Mouse (Mus musculus) CH12.LX (cell line): ENCODE results near the gene Nol10. TPM values are rescaled to one million over a fixed set of nuclear protein-coding genes. Genes with fewer than 3 reads are reported as not detected.

Experiments used
- DNase-seq: peaks from one replicate; pipeline ENCODE4 v3.0.0-alpha.2; 2013; ENCODE audit errors: extremely low read depth
- H3K27ac ChIP-seq: 2 replicates; pipeline ENCODE4 v1.5.1; 2012; ENCODE audit warnings: low read depth, mild to moderate bottlenecking, control low read depth, moderate library complexity; ENCODE audit not compliant: insufficient read depth
- H3K27me3 ChIP-seq: replicated peaks from 2 replicates; pipeline ENCODE3; 2012; ENCODE audit warnings: inconsistent platforms
- H3K36me3 ChIP-seq, 2 experiments: replicated peaks in 1 of 2; 2 replicates each; pipeline versions ENCODE3 to v1.6.1; 2012; ENCODE audit warnings: inconsistent platforms in 1 of 2, low read length in 1 of 2, mild to moderate bottlenecking in 1 of 2, mixed read lengths in 1 of 2, moderate library complexity in 1 of 2; ENCODE audit not compliant: control insufficient read depth in 1 of 2, insufficient read depth in 1 of 2
- H3K4me1 ChIP-seq, 2 experiments: 2 replicates each; pipeline ENCODE4 v1.6.1; 2012; ENCODE audit warnings: inconsistent platforms in 1 of 2, moderate library complexity in 1 of 2; ENCODE audit not compliant: insufficient read depth in 2 of 2, control insufficient read depth in 1 of 2
- H3K4me2 ChIP-seq: 2 replicates; pipeline ENCODE4 v1.6.1; 2012; ENCODE audit warnings: low read depth, mild to moderate bottlenecking, control low read depth; ENCODE audit not compliant: poor library complexity, insufficient read depth, severe bottlenecking
- H3K4me3 ChIP-seq, 3 experiments: fragments of 150-350 bp in 1 of 3; sonication (generic) in 1 of 3; replicated peaks in 1 of 3; 2 replicates each; pipeline versions ENCODE3 to v1.5.1; 2011 to 2012; ENCODE audit warnings: low read depth in 2 of 3, low read length in 2 of 3, mild to moderate bottlenecking in 2 of 3, moderate library complexity in 2 of 3, control low read depth in 1 of 3, improper control_type of control experiment in 1 of 3, inconsistent platforms in 1 of 3, mixed read lengths in 1 of 3; ENCODE audit not compliant: poor library complexity in 1 of 3
- H3K79me2 ChIP-seq: replicated peaks from 2 replicates; pipeline ENCODE4 v1.6.1; 2012; ENCODE audit warnings: mild to moderate bottlenecking, moderate library complexity; ENCODE audit not compliant: control insufficient read depth, poor library complexity, insufficient read depth, severe bottlenecking; ENCODE audit errors: extremely low read depth
- H3K9ac ChIP-seq: 2 replicates; pipeline ENCODE4 v1.6.1; 2012; ENCODE audit warnings: low read depth, mild to moderate bottlenecking, control low read depth, moderate library complexity; ENCODE audit not compliant: insufficient read depth
- H3K9me3 ChIP-seq: replicated peaks from 2 replicates; pipeline ENCODE3; 2012; ENCODE audit warnings: low read length, inconsistent platforms, mixed read lengths
- CHD2 ChIP-seq: IDR thresholded peaks from 2 replicates; pipeline ENCODE4 v1.6.1; 2011; ENCODE audit warnings: low read length, improper control_type of control experiment
- E2F4 ChIP-seq: IDR thresholded peaks from 2 replicates; pipeline ENCODE4 v1.6.1; 2011; ENCODE audit warnings: low read depth, low read length, improper control_type of control experiment; ENCODE audit not compliant: insufficient replicate concordance
- EP300 ChIP-seq: IDR thresholded peaks from 2 replicates; pipeline ENCODE4 v1.6.1; 2011; ENCODE audit warnings: low read length, improper control_type of control experiment
- JUN ChIP-seq: IDR thresholded peaks from 2 replicates; pipeline ENCODE4 v1.6.1; 2011; ENCODE audit warnings: low read depth, mild to moderate bottlenecking, low read length, improper control_type of control experiment, moderate library complexity; ENCODE audit not compliant: insufficient read depth
- JUND ChIP-seq: conservative IDR thresholded peaks from 2 replicates; pipeline ENCODE4 v1.6.1; 2011; ENCODE audit warnings: low read depth, low read length, improper control_type of control experiment
- KAT2A ChIP-seq: IDR thresholded peaks from 2 replicates; pipeline ENCODE4 v1.6.1; 2012; ENCODE audit warnings: low read length, improper control_type of control experiment, inconsistent platforms; ENCODE audit not compliant: insufficient replicate concordance
- MAFK ChIP-seq: IDR thresholded peaks from 2 replicates; pipeline ENCODE4 v1.6.1; 2011; ENCODE audit warnings: low read length, improper control_type of control experiment; ENCODE audit not compliant: insufficient replicate concordance
- MAX ChIP-seq: IDR thresholded peaks from 2 replicates; pipeline ENCODE4 v1.6.1; 2011; ENCODE audit warnings: low read length, improper control_type of control experiment
- MAZ ChIP-seq: IDR thresholded peaks from 2 replicates; pipeline ENCODE4 v1.6.1; 2012; ENCODE audit warnings: low read depth, mild to moderate bottlenecking, inconsistent platforms, low read length, improper control_type of control experiment, moderate library complexity
- MEF2A ChIP-seq: IDR thresholded peaks from 2 replicates; pipeline ENCODE4 v1.6.1; 2014; ENCODE audit warnings: low read depth, mild to moderate bottlenecking, inconsistent platforms, low read length, improper control_type of control experiment, borderline replicate concordance
- NELFE ChIP-seq: IDR thresholded peaks from 2 replicates; pipeline ENCODE4 v1.6.1; 2011; ENCODE audit warnings: low read depth, low read length, improper control_type of control experiment
- PAX5 ChIP-seq: IDR thresholded peaks from 2 replicates; pipeline ENCODE4 v1.6.1; 2012; ENCODE audit warnings: low read length, inconsistent platforms, mixed read lengths
- POLR2A ChIP-seq: IDR thresholded peaks from 2 replicates; pipeline ENCODE4 v1.6.1; 2011; ENCODE audit warnings: low read depth, mild to moderate bottlenecking, improper control_type of control experiment, low read length
- SIN3A ChIP-seq: IDR thresholded peaks from 2 replicates; pipeline ENCODE4 v1.6.1; 2012; ENCODE audit warnings: low read length, improper control_type of control experiment, inconsistent platforms
- SMC3 ChIP-seq: IDR thresholded peaks from 2 replicates; pipeline ENCODE4 v1.6.1; 2011; ENCODE audit warnings: low read depth, low read length, improper control_type of control experiment
- TBP ChIP-seq: conservative IDR thresholded peaks from 2 replicates; pipeline ENCODE4 v1.6.1; 2011; ENCODE audit warnings: low read depth, low read length, improper control_type of control experiment
- ZC3H11A ChIP-seq: IDR thresholded peaks from 2 replicates; pipeline ENCODE4 v1.6.1; 2012; ENCODE audit warnings: low read depth, mild to moderate bottlenecking, inconsistent platforms, low read length, improper control_type of control experiment
- ZKSCAN1 ChIP-seq: IDR thresholded peaks from 2 replicates; pipeline ENCODE4 v1.6.1; 2012; ENCODE audit warnings: low read depth, inconsistent platforms, low read length, improper control_type of control experiment, borderline replicate concordance
- ZNF384 ChIP-seq: IDR thresholded peaks from 2 replicates; pipeline ENCODE4 v1.6.1; 2012; ENCODE audit warnings: low read depth, low read length, improper control_type of control experiment, inconsistent platforms
- dilution Hi-C: fragments of 300-500 bp; cut with MboI; formaldehyde crosslinking; loops from 2 replicates; pipeline ENCODE4 v1.14.3; 2020; ENCODE audit warnings: low sequenced_read_pairs; ENCODE audit not compliant: extremely low pct_unique_long_range_greater_than_20kb, extremely low pct_ligation_motif_present
- in situ Hi-C: fragments of 300-500 bp; cut with MboI; formaldehyde crosslinking; loops from 3 replicates; pipeline ENCODE4 v1.14.3; 2019; ENCODE audit warnings: low sequenced_read_pairs, low pct_ligation_motif_present, low pct_unique_long_range_greater_than_20kb, mixed read lengths
- polyA plus RNA-seq: library from polyadenylated mRNA; unstranded; fragments of >175 nt; gene quantifications from 2 replicates; pipeline ENCODE4 v1.2.1, GENCODE M21; 2012; ENCODE audit warnings: low read depth; ENCODE audit not compliant: insufficient read length
- total RNA-seq, 2 experiments: library from RNA; depleted of rRNA; stranded (reverse); fragments of 300-350 nt in 1 of 2; fragments of >200 nt in 1 of 2; gene quantifications; 2 replicates each; pipeline ENCODE4 v1.2.3; 2012 to 2014

Gene Nol10
- total and polyA plus RNA-seq, 3 experiments, result 10.9 to 65.8 (median 14.5) TPM

- dilution Hi-C loops, result no loop called here
- peaks cover 12% of the 10 kb centered on the region for H3K27me3 ChIP-seq
- H3K4me2 ChIP-seq, result no peak overlapping the region
- H3K4me3 ChIP-seq, result no peak overlapping the region
- no peak overlapping the region for H3K9ac ChIP-seq
- H3K36me3 ChIP-seq, result no peaks in the 10 kb centered on the region
- no peaks in the 10 kb centered on the region for H3K9me3 ChIP-seq
- H3K27ac ChIP-seq, result no peak overlapping the region
- H3K4me1 ChIP-seq, result no peaks in the 10 kb centered on the region
- in situ Hi-C loops, result no loop called here
- no peak for DNase-seq
- no peak for TF ChIP-seq KAT2A
- no peak for TF ChIP-seq JUN
- TF ChIP-seq ZKSCAN1, result no peak
- TF ChIP-seq MAZ, result no peak
- TF ChIP-seq EP300, result no peak
- no peak for TF ChIP-seq POLR2A
- TF ChIP-seq ZC3H11A, result no peak
- no peak for TF ChIP-seq CHD2
- TF ChIP-seq SIN3A, result no peak
- no peak for TF ChIP-seq MAFK
- no peak for TF ChIP-seq PAX5
- no peak for TF ChIP-seq JUND
- no peak for TF ChIP-seq SMC3
- no peak for TF ChIP-seq ZNF384
- no peaks in the 10 kb centered on the region for H3K79me2 ChIP-seq
Observed at GRCm38 (mm10) chr12:17333459-17333858, 14.8 kb upstream of the Nol10 start.

GRCm38 (mm10) chr12:17338338-17338737 is 9.9 kb upstream of the Nol10 start:
- H3K4me1 ChIP-seq, result no peaks in the 10 kb centered on the region
- TF ChIP-seq E2F4, result no peak
- no peak for TF ChIP-seq PAX5
- TF ChIP-seq JUND, result no peak
- no peak for TF ChIP-seq NELFE
- TF ChIP-seq TBP, result no peak
- TF ChIP-seq MAX, result no peak
- TF ChIP-seq MEF2A, result no peak
- H3K27ac ChIP-seq, result no peak overlapping the region
- dilution Hi-C loops (no loop called here), in situ Hi-C loops (no loop called here)
- no peaks in the 10 kb centered on the region for H3K9me3 ChIP-seq
- H3K4me2 ChIP-seq, result no peak overlapping the region
- H3K27me3 ChIP-seq, result peaks cover 10% of the 10 kb centered on the region
- no peaks in the 10 kb centered on the region for H3K79me2 ChIP-seq
- DNase-seq, result no peak
- H3K36me3 ChIP-seq, result no peaks in the 10 kb centered on the region
- no peak overlapping the region for H3K9ac ChIP-seq
- no peak overlapping the region for H3K4me3 ChIP-seq
